Mouse (Mus musculus): ENCODE data around the gene Lemd1. TPM values are rescaled to one million over a fixed set of nuclear protein-coding genes. Genes with fewer than 3 reads are reported as not detected.
A peak's percentile ranks its signal among the peaks of the same experiment; 100 is the strongest.
"Not testable (repeated sequence)": the region's sequence is repeated elsewhere in the genome, so short reads cannot be mapped to it uniquely, and the experiment has no call there.

Lemd1 gene
- total RNA-seq, 2 experiments from 2014 or later: 8.8 to 10.1 TPM

DNA sequence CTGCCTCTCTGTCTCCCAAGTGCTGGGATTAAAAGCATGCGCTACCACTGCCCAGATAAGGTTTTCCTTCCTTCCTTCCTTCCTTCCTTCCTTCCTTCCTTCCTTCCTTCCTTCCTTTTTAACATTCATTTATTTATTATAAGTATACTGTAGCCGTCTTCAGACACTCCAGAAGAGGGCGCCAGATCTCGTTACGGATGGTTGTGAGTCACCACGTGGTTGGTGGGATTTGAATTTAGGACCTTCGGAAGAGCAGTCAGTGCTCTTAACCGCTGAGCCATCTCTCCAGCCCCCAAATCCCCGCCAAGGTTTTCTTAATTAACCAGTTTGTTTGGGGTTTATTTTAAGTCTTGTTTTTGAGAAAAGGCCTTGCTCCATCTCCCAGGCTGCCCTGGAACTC is 28.6 kb upstream of the Lemd1 start:
- intact Hi-C loops (cut with DNase I): not testable (repeated sequence)

DNA sequence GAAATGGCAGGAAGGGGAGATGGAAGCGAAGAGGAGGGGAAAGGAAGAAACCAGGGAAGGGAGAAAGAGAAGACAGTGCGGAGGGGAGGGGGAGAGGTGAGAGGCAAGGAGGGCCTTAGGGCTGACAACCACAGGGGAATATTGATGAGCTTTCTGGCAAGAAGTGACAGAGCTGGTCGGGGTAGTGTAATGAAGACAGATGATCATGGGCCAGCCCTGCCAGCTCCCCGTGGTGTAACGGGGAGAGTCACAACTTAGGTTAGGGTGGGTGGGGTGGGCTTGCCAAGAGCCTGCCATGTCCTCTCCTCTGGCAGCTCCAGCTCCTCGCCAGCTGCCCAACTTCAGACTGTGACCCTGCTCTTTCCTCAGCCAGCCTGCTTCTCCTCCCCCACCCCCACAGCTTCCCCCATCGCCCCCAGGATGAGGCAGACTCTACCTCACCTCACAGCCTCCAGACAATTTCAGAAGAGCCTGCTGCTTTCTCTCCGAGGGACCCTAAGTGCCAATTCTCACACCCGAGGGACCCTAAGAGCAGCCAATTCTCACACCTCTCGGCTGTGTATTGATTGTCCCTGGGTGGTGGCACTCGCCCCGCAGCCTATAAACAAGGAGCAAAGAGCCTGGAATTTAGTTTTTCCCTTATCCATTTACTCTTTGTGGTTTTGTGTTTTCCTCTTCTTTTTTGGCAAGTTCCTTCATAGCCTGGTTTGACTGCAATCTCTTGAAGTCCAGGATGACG is 26.3 kb upstream of the Lemd1 start:
- peak; percentile 88 for DNase-seq
- intact Hi-C loops (cut with DNase I): no loop called here

More for the DNA sequence above, 28.6 kb upstream of the Lemd1 start:
- DNase-seq: not testable (repeated sequence)

DNA sequence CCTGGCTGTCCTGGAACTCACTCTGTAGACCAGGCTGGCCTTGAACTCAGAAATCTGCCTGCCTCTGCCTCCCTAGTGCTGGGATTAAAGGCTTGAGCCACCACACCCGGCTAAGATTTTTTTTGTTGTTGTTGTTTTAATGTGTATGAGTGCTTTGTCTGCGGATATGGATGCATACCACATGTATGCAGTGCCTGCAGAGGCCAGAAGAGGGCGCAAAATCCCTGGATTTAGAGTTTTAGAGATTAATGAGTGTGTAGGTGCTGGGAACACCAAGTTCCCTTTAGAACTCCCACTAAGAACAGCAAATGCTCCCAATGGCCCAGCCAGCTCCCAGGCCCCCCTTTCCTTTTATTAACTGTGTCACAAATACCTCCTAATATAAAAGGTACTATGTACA is 25.4 kb upstream of the Lemd1 start:
- DNase-seq: no peak

DNA sequence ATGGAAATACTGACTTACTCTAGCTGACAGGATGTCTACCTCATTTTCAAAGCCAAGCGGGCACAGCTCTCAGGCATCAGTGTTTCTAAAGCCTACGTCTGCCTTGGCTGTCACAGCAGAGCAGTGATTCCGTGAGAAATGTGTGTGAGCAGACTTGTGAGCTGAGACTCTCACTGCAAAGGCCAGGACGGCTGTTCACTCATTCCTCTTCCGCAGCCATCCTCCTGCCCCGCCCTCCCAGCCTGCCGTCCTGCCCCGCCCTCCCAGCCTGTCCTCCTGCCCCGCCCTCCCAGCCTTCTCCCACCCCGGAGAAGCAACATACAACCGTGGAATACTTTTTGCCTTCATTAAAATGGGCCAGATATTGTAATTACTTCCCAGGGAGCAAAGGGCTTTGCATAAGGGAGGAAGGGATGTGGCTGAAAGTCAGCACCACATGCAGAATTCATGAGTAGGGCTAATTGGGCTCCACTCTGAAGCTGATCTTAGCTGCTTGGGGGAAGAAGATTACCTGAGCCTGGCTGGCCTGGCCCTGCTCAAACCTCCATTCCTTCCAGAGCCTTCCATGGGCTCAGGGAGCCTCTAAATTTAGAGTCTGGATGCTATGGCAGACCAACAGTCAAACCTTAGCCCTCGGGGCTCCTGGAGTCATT is 23.0 kb upstream of the Lemd1 start:
- intact Hi-C loops (cut with DNase I): no loop called here
- peak; percentile 62 for DNase-seq

More for the DNA sequence above, 25.4 kb upstream of the Lemd1 start:
- intact Hi-C loops (cut with DNase I): no loop called here

DNA sequence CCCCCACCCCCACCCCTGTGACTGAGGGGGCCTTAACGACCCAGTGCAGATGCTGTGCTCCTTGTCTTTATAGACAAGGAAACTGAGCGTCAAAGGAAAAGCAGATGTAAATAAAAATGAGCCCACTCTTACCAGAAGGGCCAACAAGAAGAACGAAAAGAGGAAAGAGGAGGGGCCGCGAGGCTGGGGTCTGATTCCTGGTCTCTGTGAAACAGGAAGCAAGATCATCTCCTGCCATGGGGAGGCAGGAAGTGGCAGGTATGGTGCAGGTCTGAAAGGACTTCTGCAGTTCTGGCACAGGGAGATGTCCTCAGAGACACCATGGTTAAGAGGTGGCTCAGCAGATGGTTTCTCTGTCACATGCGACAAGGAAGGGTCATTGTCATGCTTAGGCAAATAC is 20.5 kb upstream of the Lemd1 start:
- DNase-seq: no peak
- intact Hi-C loops (cut with DNase I): no loop called here

DNA sequence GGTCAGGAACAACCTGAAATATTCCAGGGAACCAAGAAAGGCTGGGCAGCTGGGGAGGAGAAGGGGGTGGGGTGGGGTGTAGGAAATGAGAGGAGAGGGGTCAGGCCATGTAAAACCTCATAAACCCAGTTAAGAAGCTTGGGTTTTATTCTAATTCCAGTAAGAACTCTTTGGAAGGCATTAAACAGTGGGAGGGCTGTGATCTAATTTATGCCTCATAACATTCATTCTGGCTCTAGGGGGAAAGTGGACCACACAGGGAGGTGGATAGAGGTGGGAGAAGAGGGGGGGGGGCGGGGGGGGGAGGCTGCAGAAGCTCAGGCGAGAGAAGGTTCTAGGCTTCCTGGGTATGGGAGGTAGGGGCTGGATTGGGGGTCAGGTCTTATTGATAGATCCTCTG is 19.6 kb upstream of the Lemd1 start:
- DNase-seq: no peak
- intact Hi-C loops (cut with DNase I): no loop called here

DNA sequence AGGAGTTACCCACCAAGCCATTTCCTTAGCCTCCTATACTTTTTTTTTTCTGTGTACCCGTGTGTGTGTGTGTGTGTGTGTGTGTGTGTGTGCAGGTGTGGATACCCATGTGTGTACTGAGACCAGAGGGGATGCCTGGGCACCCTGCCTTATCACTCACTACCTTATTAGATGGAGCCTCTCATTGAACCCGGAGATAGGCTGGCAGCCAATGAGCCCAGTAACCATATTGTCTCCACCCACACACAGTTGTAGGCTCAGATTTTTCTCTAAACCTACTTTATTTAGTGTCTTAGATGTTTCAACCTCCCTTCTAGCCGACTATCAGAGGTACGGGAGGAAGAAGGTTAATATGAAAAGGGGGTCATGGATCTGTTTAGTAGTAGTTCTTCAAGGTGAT is 4.9 kb upstream of the Lemd1 start:
- DNase-seq: no peak
- intact Hi-C loops (cut with DNase I): no loop called here

DNA sequence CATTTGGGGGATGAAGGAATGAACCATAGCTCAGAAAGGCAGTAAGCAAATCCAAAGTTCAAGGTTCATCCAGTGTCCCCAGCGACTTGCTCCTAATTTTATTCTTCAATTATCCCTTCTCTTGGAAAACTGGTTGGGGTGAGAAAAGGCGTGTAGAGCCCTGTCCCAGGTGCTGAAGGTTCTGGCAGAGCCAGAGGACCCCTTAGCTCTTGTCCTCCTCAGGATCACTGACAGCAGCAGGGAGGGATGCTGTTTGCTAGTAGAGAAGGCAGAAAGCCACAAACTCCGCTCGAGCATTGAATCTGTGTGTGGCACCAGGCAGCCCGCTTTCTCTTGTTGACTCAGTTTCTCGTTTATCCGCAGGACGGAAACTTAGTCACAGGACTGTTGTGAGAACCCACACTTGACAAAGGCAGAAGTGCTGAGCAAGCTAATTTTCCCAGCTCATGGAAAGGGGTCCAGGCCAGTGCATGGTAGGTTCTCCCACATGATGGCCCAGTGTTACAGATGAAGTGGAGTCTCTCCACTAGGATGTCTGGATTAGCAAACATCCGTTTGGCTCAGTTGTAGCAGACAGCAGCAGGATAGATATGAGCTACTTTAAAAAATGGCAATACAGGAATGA is 2.7 kb upstream of the Lemd1 start:
- DNase-seq: no peak
- intact Hi-C loops (cut with DNase I): no loop called here

DNA sequence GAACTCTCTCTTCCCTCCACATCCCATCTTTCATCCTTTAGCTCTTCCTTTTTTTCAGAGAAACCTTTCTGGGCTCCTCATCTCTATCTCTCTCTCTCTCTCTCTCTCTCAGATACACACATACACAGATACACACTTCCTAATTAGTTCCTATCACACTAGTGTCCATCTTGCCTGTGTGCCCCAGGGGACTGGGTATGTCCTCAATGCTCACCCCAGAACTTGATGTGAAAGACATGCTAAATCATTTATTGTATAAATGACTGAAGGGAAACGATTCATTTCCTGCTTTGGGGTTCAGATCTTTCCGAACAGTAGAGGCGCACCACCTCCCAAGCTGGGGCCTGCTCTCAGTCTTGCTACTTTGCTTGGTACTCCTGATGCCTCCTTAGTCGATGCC is 2.0 kb upstream of the Lemd1 start:
- intact Hi-C loops (cut with DNase I): no loop called here
- DNase-seq: no peak

DNA sequence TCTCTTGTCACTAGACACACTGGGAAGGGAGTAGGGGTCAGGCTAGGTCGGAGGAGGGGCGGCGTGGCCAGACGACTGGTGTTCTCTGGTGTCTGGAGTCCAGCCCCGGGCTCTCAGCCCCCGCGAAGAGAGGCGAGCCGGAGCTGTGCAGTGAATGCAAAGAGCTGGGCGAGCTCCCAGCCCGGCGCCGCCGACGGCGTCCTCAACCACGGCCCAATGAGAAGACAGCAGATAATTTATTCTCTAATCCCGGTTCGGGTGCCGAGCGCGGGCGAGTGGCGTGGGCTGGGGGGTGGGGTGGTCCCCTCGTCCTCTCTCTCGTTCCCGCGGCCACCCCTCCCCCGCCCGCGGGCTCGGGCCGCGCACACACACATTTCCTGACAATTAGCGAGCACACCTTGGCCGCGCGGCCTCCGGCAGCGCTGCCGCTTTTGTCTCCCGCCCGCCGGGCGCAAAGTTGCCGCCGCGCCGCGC is 1.2 kb upstream of the Lemd1 start:
- intact Hi-C loops (cut with DNase I): no loop called here
- DNase-seq: peak; percentile 83

DNA sequence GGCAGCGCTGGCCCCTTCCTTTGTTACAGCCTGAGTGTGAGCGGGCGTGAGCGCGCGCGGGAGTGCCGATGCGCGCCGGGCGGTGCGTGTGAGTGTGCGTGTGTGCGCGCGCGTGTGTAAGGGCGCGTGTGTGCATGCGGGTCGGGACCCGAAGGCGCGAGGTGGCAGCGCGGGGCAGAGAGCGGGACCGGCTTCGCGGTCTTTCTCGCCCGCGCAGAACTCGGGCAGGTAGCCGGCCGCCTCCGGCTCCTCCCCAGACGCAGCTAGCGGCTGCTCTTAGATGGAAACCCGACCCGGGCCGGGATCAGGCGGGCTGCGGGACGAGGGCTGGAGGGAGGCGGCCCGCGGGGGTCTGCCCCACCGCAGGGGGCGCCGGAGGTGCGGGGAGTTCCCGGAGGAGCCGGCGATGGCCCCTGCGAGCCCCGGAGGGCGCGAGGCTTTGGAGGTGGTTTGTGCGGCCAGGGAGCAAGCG is 574 bp upstream of the Lemd1 start:
- intact Hi-C loops (cut with DNase I): no loop called here
- DNase-seq: peak; percentile 44

DNA sequence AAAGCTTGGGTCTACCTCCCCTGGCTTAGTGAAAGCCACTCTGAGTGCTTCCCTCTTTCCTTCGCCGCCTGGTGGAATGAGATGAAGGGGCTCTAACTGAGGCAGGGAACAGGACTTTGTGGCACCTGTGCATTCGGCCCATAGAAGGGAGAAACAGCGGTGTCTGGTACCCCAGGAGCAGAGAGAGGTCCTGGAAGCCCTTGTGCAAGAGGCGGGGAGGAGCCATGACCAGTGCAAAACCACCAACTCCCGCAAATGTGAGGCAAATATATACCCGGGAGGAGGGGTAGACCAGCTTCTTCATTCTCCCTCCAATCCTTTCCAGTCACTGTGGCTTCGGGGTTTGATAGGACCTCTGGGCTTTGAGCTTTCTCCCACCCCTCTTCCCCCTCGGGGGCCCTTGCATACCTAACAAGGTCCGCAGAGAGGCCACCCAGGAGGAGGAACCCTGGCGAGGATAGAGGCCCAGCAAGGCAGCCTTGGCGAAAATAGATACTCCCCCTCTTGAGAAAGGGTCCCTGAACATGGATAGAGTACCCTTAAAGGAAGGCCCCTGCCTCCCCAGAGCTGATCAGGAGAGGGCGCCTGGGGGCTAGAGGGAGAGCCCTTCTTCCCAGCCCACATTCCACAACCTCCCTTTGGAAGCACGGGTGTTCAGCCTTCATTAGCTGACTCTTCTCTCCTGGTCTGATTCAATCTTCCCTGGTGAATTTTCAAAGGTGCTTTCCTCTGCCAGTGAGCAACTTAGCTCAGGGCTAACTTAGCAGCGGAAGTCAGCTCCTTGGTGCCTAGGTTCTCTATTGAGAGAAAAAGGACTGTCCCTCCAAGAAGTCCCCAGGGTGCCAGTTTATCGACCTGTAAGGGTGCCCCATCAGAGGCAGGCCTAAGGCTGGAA is 802 bp downstream of the Lemd1 start:
- intact Hi-C loops (cut with DNase I): no loop called here

DNA sequence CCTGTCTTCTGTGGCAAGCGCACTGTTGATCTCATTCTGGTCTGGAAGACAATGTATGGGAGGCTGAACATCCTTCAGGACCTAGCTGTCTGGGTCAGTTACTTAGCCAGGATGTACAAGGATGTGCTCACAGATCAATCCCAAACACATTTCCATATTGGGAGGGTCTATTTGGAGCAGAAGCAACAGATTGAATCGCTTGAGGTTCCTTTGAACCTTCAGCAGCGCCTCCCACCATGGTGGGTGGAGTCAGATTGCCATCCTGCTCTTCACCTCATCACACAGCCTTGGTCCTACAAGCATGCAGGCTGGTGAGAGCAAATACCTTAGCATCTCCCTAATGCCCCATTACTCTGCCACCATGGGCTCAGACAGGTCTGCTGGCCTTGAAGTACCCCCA is 2.6 kb downstream of the Lemd1 start:
- intact Hi-C loops (cut with DNase I): no loop called here
- no peak for DNase-seq

More for the DNA sequence above, 802 bp downstream of the Lemd1 start:
- peak; percentile 59 for DNase-seq

DNA sequence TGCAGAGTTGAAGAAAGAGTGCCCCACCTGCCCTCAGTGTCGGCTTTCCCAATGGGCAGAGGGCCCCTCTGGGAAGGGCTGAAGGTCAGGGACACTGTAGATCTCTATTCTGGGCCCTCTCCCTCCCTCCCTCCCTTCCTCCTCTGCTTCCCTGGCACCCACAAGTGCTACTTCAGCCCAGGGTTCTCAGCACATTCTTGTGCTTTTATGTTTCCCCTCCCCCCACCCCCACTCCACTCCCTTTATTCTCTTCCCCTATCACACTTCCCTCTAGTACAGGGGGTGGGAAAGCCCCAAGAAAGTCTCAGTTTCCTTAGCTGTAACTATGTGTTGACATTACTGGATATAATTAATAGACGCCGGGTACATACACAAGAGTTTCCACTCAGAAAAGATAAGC is 3.4 kb downstream of the Lemd1 start:
- no peak for DNase-seq
- intact Hi-C loops (cut with DNase I): no loop called here

DNA sequence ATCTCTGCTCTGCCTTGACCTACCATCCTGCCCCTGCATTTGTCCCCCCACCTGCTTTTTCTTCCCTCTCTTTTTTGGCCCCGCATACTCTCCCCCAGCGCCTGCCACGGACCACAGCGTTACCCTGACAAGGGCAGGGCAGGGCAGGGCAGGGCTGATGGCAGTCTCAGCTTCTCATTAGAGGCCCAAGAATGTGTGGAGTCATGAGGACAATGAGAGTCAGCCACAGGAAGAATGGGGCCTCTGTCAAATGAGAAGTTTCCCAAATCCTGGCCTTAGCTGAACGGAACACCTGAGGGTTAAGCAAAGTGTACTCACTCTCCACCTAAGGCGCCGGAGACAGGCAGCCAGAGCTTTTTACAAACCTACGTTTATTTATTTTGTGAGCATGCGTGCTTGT is 3.9 kb downstream of the Lemd1 start:
- no peak for DNase-seq
- intact Hi-C loops (cut with DNase I): no loop called here

DNA sequence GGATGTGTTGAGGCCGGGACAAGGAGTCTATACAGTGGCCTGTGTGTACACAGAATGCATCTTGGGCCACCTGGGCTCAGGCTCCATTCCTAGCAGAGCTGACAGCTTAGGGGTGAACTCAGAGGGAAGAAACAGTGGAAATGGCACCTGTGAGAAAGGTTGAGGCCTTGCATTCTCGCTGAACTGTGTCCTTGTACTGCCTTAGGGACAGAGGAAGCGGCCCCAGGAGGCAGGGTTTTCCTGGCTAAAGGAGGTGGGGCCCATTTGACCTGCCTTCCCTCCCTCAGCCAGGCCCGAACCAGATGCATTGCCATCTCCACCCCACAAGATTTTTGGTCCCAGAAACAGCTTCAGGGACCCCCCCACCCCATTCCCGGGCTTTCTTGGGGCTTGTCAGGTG is 4.5 kb downstream of the Lemd1 start:
- no peak for DNase-seq
- intact Hi-C loops (cut with DNase I): no loop called here

DNA sequence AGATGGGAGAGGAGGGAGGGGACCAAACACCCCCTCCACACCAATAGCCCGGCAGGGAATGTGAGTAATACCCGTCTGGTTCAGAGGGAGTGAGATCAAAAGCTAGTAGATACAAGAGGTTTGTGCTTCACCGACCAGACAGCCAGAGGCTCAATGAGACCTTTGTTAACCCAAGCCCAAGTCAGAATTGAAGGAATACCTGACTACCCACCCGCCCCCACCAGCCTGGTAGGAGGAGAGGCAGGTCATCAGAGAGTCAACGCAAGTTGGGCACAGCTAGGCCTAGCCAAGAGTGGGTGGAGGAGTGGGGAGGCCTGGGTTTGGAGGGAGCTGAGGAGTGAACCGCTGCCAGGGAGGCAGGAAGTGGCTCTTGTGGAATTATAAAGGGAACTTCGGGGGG is 5.1 kb downstream of the Lemd1 start:
- intact Hi-C loops (cut with DNase I): no loop called here
- DNase-seq: no peak

DNA sequence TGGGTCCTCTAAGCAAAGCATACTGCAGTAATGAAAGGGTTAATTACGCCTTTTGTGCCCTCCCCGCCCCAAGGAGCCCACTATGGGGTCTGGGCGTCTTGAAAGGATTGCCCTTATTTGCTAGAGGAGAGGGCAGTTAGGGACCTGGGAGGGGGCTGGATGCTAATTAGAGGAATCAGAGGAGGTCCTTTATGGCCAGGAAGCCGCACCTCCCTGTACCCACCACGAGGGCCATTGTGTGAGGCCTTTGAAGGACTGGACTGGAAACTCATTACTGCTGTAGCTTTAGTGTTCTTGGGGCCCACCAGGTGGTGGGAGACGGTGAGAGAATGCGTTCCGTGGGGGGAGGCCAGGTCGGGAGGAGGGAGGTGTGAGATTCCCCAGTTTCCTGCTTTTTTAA is 6.4 kb downstream of the Lemd1 start:
- no peak for DNase-seq
- intact Hi-C loops (cut with DNase I): no loop called here

DNA sequence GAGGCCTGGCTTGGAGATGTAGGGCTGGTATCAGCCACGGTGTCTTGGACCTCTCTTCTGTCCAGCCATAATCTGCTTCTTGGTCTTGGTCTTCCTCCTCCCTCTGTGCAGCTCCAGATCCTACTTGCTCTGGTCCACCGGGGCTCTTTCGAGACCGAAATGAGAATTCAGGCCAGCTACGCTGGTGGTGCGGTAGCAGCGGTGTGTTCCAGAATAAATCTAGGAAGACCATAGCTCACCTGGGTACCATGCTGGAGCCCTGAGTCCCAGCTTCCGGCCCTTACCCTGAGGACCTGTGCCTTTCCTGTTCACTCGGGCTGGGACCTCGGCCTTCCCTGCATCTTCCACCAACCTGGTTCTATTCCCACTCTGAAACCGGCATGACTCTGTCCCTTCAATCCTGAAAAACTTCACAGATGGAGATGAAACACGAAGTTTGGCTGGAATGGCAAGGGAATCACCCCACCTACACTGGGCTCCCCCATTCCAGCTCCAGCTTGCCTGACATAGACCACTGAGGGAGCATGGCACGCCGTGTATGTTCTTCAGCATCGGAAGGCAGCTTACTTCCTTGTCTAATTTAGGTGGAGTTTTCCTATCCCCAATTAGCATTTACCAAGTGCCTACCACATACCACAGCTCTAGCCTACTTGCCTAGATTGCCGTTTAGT is 7.3 kb downstream of the Lemd1 start:
- intact Hi-C loops (cut with DNase I): no loop called here
- no peak for DNase-seq

DNA sequence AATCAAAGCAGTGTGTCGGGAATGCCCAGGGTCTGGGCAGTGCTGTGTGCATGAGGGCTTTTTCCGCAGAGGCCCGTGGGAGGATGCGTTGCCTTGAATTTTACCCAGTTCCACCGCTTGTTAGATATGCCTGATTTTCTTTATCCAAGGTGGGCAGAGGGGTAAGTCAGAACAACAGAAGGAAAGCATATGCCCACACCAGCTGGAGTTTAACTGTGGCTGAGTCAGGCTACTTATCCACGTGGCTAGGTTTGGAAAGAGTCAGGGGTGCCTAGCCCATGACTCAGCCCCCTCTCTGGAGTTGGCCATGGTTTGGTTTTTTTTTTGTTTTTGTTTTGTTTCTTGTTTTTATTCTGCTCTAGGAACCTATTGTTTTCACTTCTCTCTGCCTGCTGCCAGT is 8.0 kb downstream of the Lemd1 start:
- DNase-seq: no peak
- intact Hi-C loops (cut with DNase I): no loop called here
